Mouse (Mus musculus): ENCODE results near the gene Tmed1. TPM values are rescaled to one million over a fixed set of nuclear protein-coding genes. Genes with fewer than 3 reads are reported as not detected.
"Not testable (repeated sequence)": the region's sequence is repeated elsewhere in the genome, so short reads cannot be mapped to it uniquely, and the experiment has no call there.

Gene Tmed1
- 10 to 100 TPM; 25.9 to 29.3 TPM for total RNA-seq (2021)
- long read RNA-seq, experiment 1, transcript Tmed1-201 (4 exons, 1,378 nt) = major isoform, 49 of 56 reads
- long read RNA-seq, experiment 1, partial matches to known transcripts = 0 of 56 reads
- long read RNA-seq, experiment 1, other reads (novel, unspliced or antisense) = 3 of 56 reads
- long read RNA-seq, experiment 2, transcript Tmed1-201 (4 exons, 1,378 nt) = major isoform, 78 of 82 reads
- long read RNA-seq, experiment 2, partial matches to known transcripts = 2 of 82 reads
- long read RNA-seq, experiment 2, other reads (novel, unspliced or antisense) = 0 of 82 reads

- intact Hi-C loops (cut with DNase I; ENCODE audit: low total_unique reads) = no loop called here
- peak; percentile 93 for DNase-seq
These were observed at the start of gene Tmed1 for GRCm38 (mm10) chr9:21509772-21510688. Tmed1 (minus strand) TSS chr9:21510252.

- no peak for DNase-seq
- intact Hi-C loops (cut with DNase I; ENCODE audit: low total_unique reads) = no loop called here
These were observed 49.1 kb upstream of the Tmed1 start for GRCm38 (mm10) chr9:21559151-21559550.

GRCm38 (mm10) chr9:21558366-21558765, 48.3 kb upstream of the Tmed1 start:
- DNase-seq = no peak
- intact Hi-C loops (cut with DNase I; ENCODE audit: low total_unique reads) = no loop called here

- intact Hi-C loops (cut with DNase I; ENCODE audit: low total_unique reads) = no loop called here
These were observed 47.5 kb upstream of the Tmed1 start for GRCm38 (mm10) chr9:21557556-21557955.

GRCm38 (mm10) chr9:21556996-21557395, 46.9 kb upstream of the Tmed1 start:
- DNase-seq = no peak
- intact Hi-C loops (cut with DNase I; ENCODE audit: low total_unique reads) = no loop called here

More at GRCm38 (mm10) chr9:21557556-21557955, 47.5 kb upstream of the Tmed1 start:
- DNase-seq = no peak

- intact Hi-C loops (cut with DNase I; ENCODE audit: low total_unique reads) = no loop called here
- no peak for DNase-seq
These were observed 45.2 kb upstream of the Tmed1 start for GRCm38 (mm10) chr9:21555198-21555742.

- DNase-seq = no peak
- intact Hi-C loops (cut with DNase I; ENCODE audit: low total_unique reads) = no loop called here
These were observed 43.7 kb upstream of the Tmed1 start for GRCm38 (mm10) chr9:21553607-21554273.

GRCm38 (mm10) chr9:21551049-21551448, 41.0 kb upstream of the Tmed1 start:
- intact Hi-C loops (cut with DNase I; ENCODE audit: low total_unique reads) = no loop called here
- peak; percentile 34 for DNase-seq

- peak; percentile 65 for DNase-seq
- intact Hi-C loops (cut with DNase I; ENCODE audit: low total_unique reads) = loop anchor here (5.0 kb wide), 1 partner anchor 40 kb away; no protein-coding TSS in a partner anchor
These were observed 37.3 kb upstream of the Tmed1 start for GRCm38 (mm10) chr9:21547075-21547941.

- intact Hi-C loops (cut with DNase I; ENCODE audit: low total_unique reads) = loop anchor here (5.0 kb wide), 1 partner anchor 41 kb away; no protein-coding TSS in a partner anchor
- DNase-seq = no peak
These were observed 36.7 kb upstream of the Tmed1 start, which contains the start of gene Carm1 for GRCm38 (mm10) chr9:21546789-21547074. Carm1 (plus strand) TSS chr9:21546894.

- intact Hi-C loops (cut with DNase I; ENCODE audit: low total_unique reads) = loop anchor here (5.0 kb wide), 1 partner anchor 41 kb away; no protein-coding TSS in a partner anchor
- DNase-seq = peak; percentile 100
These were observed 36.1 kb upstream of the Tmed1 start for GRCm38 (mm10) chr9:21545916-21546788.

GRCm38 (mm10) chr9:21545351-21545915, 35.4 kb upstream of the Tmed1 start:
- DNase-seq = no peak
- intact Hi-C loops (cut with DNase I; ENCODE audit: low total_unique reads) = loop anchor here (5.0 kb wide), 1 partner anchor 42 kb away; no protein-coding TSS in a partner anchor

- intact Hi-C loops (cut with DNase I; ENCODE audit: low total_unique reads); DNase-seq: not testable (repeated sequence)
These were observed 31.9 kb upstream of the Tmed1 start for GRCm38 (mm10) chr9:21542001-21542400.

GRCm38 (mm10) chr9:21539981-21540753, 30.1 kb upstream of the Tmed1 start:
- no peak for DNase-seq
- intact Hi-C loops (cut with DNase I; ENCODE audit: low total_unique reads) = no loop called here

GRCm38 (mm10) chr9:21537009-21537408, 27.0 kb upstream of the Tmed1 start:
- no peak for DNase-seq
- intact Hi-C loops (cut with DNase I; ENCODE audit: low total_unique reads) = no loop called here

GRCm38 (mm10) chr9:21536501-21536900, 26.4 kb upstream of the Tmed1 start:
- intact Hi-C loops (cut with DNase I; ENCODE audit: low total_unique reads) = no loop called here

GRCm38 (mm10) chr9:21527917-21528324, 17.9 kb upstream of the Tmed1 start:
- intact Hi-C loops (cut with DNase I; ENCODE audit: low total_unique reads) = no loop called here
- DNase-seq = no peak

More at GRCm38 (mm10) chr9:21536501-21536900, 26.4 kb upstream of the Tmed1 start:
- DNase-seq = no peak
